Mouse (Mus musculus): Measurements from ENCODE around the gene Bmt2.

DNA sequence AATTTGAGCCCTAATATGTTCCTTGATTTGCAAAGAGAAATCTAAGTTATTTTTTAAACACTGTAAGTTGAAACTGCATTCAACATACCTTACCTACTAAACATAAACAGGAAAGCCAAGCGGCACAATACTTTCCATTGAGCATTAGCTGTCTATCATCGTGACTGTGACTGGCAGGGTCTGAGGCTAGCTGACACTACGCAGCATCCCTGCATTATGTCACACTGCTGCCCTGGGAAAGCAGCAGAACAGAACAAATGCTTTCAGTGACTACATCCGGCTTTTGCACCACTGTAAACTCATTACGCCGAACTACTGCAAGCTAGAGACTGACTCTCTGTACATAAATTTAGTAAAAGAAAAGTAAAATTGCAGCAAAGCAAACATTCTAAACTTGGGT is 93.0 kb downstream of the Bmt2 start:
- TF ChIP-seq POLR2A (IDR thresholded peaks at IDR 0.05; ENCODE audit: extremely low read depth, insufficient read depth, low read length): no peak
- no peak for TF ChIP-seq CTCF (IDR thresholded peaks at IDR 0.05; ENCODE audit: low read depth, low read length)

All from liver, adult 2 months (tissue).